Mouse (Mus musculus): Measurements from ENCODE around the gene Mylpf.

DNA sequence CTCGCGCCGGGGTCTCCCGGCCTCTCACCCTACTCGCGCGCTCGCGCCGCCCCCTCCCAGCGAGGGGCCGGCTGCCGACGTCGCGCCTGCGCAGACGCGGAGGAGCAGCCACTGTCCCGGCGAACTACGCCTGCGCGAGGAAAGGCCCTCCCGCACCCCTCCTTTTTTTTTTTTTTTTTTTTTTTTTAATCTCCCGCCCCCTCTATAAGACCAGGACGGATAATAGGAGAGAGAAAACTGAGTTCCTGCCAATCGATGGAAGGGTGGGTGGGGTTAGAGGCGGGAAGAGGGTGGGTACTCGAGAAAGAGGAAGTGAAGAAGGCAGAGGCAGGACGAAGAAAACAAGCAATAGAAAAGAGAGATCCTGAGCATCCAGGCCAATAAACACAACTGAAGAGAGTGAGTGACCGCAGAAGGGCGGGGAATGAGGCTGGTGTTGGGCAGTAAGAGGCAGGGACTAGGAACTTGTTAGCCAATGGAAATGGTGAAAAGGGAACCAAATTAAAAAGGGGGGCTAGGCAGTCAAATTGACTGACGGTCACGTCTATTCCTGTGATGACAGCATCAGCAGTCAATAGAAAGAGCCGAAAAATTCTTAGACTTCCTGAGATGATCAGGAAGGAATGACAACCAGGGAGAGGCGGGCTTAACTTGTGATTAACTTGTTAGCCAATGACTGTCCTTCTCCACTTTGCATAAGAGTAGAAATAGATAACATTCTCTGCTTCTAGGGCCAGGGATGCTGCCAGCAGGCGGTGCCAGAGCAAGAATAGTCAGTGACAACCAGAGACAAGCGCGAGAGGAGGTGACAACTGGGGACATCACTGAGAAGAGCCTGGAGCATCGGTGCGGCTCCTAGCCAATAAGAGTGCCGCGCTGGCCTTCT lies at the start of gene Mylpf:
- peak; percentile 95 for TF ChIP-seq POLR2A (IDR thresholded peaks at IDR 0.05; ENCODE audit: insufficient read depth, low read depth, low read length)
- TF ChIP-seq EP300 (IDR thresholded peaks at IDR 0.05; ENCODE audit: insufficient read depth, low read depth, low read length) = 0 out of 2 replicates have a peak, but pooled peaks have one; percentile 55
